Mouse (Mus musculus): Measurements from ENCODE around the gene Pear1.

DNA sequence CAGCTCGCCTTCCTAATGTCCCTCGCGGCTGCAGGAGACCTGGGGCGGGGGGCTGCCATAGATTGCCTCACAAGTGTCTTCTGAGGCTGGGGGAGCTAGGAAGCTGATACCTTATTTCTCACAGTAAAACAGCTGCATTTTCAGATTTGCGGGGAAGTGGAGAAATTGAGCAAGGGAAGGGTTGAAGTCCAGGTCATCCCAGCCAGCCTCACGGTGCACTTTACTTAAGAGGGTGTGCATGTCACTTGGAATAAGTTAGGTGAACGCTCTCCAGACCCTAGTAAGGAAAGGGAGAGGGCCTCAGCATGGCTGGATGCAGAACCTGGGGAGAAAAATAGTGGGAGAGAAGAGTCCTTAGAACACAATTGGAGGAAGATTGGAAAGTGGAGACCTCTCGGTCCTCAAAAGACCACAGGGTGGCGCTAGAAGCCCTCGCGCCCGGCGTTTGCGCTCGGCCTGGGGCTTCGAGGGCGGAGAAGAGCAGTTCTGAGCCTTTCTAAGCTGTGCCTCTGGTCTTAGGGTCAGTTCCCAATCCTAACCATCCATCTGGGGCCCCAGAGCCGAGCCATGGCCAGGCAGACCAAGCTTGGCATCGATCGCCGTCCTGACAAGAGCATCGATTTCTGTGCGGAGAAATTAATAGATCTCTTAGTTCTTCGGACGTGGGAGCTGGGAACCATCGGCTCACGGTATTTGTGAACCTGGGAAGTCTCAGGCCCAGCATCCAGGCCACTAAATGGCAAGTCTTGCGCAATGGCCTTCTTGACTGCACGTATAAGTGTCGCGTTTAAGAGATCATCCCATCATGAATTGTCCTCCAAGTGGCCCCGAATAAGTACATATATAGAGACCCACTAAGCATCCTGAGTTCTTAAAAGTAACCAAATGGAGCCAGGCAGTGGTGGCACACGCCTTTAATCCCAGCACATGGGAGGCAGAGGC is 28.5 kb downstream of the Pear1 start:
- TF ChIP-seq ZNF384 (IDR thresholded peaks at IDR 0.05; ENCODE audit: low read depth, low read length) (no peak), ZC3H11A (IDR thresholded peaks at IDR 0.05; ENCODE audit: borderline replicate concordance, low read depth, low read length) (peak; percentile 46; the same call in 1 of the 2 replicates), MAFK (IDR thresholded peaks at IDR 0.05; ENCODE audit: insufficient read depth, low read depth, low read length) (no peak)
